Mouse (Mus musculus): ENCODE measurements at regions not wholly inside any gene's neighbourhood (a gene's known extent, or its start where the extent isn't known, plus 50 kb on each side); places are given as distances from the start of the nearest gene placed in this dataset.

GRCm38 (mm10) chr1:81755281-81755680 lies 477.6 kb upstream of the Gm9747 start:
- TF ChIP-seq CTCF (IDR thresholded peaks at IDR 0.05; ENCODE audit: low read depth, low read length) (no peak), EP300 (IDR thresholded peaks at IDR 0.05; ENCODE audit: insufficient read depth, low read depth, low read length) (no peak)

All from ES-Bruce4 (cell line).